Mouse (Mus musculus) liver, adult 2 months (tissue): Measurements from ENCODE around the gene Matn1. TPM values are rescaled to one million over a fixed set of nuclear protein-coding genes. Genes with fewer than 3 reads are reported as not detected.

ENCODE experiments used
- DNase-seq: peaks from one replicate; pipeline ENCODE4 v3.0.0-alpha.2; 2011; ENCODE audit warnings: low read depth, low spot score; ENCODE audit errors: extremely low read depth
- H3K27ac ChIP-seq: fragments of 200-500 bp; replicated peaks from 2 replicates; pipeline ENCODE4 v1.5.1; 2012; ENCODE audit warnings: low read depth, mild to moderate bottlenecking, control low read depth, inconsistent platforms, low read length; ENCODE audit not compliant: insufficient read depth
- H3K27me3 ChIP-seq: fragments of 200-500 bp; 2 replicates; pipeline ENCODE4 v1.6.1; 2012; ENCODE audit warnings: mild to moderate bottlenecking, moderate library complexity, low read length, inconsistent platforms; ENCODE audit not compliant: control insufficient read depth, insufficient read depth
- H3K36me3 ChIP-seq: fragments of 200-500 bp; 2 replicates; pipeline ENCODE4 v1.6.1; 2012; ENCODE audit warnings: low read length, inconsistent platforms; ENCODE audit not compliant: control insufficient read depth, insufficient read depth
- H3K4me1 ChIP-seq: fragments of 200-500 bp; 2 replicates; pipeline ENCODE4 v1.6.1; 2011; ENCODE audit warnings: low read length; ENCODE audit not compliant: control insufficient read depth, insufficient read depth
- H3K4me3 ChIP-seq: fragments of 200-500 bp; 2 replicates; pipeline ENCODE4 v1.5.1; 2011; ENCODE audit warnings: low read depth, mild to moderate bottlenecking, control low read depth, low read length, moderate library complexity; ENCODE audit not compliant: insufficient read depth
- H3K79me2 ChIP-seq: fragments of 200-500 bp; 2 replicates; pipeline ENCODE4 v1.6.1; 2012; ENCODE audit warnings: inconsistent platforms, mild to moderate bottlenecking, low read length, moderate library complexity; ENCODE audit not compliant: control insufficient read depth, insufficient read depth
- H3K9ac ChIP-seq: fragments of 200-500 bp; 2 replicates; pipeline ENCODE4 v1.6.1; 2012; ENCODE audit warnings: low read depth, mild to moderate bottlenecking, control low read depth, inconsistent platforms, low read length
- CTCF ChIP-seq: fragments of 200-500 bp; IDR thresholded peaks from 2 replicates; pipeline ENCODE4 v1.5.1; 2011; ENCODE audit warnings: low read depth, low read length, control low read depth
- POLR2A ChIP-seq: fragments of 200-500 bp; IDR thresholded peaks from 2 replicates; pipeline ENCODE4 v1.6.1; 2011; ENCODE audit warnings: low read length, control low read depth; ENCODE audit not compliant: insufficient read depth; ENCODE audit errors: extremely low read depth
- WGBS: fragments of 180-500 bp; shearing (Covaris S2); methylation state at CpG from one replicate; pipeline ENCODE4 v1.1.7; 2018; 5-methylcytosine and 5-hydroxymethylcytosine counted together
- polyA plus RNA-seq: library from polyadenylated mRNA; depleted of rRNA; stranded (reverse); fragments of >200 nt; gene quantifications from 2 replicates; pipeline ENCODE4 v1.2.3, GENCODE M21; 2012; rRNA removed
- total RNA-seq: library from RNA; depleted of rRNA; stranded (reverse); fragments of >200 nt; gene quantifications from 2 replicates; pipeline ENCODE4 v1.2.3, GENCODE M21; 2014; rRNA removed

Gene Matn1
- total RNA-seq = not detected in 2 replicates
- polyA plus RNA-seq = not detected in 2 replicates

- Histone ChIP-seq H3K27ac (no peak within 1 kb of the TSS), H3K4me1 (no peaks in the 10 kb centered on the region), H3K9ac (no peak within 1 kb of the TSS), H3K79me2 (no peaks in the 10 kb centered on the region), H3K27me3 (no peaks in the 10 kb centered on the region), H3K4me3 (no peak within 1 kb of the TSS), H3K36me3 (no peaks in the 10 kb centered on the region)
- no peak for TF ChIP-seq CTCF
- no peak for TF ChIP-seq POLR2A
- no peak for DNase-seq
- 30% methylated on average over 6 of the region's 6 CpGs for WGBS
Observed at GRCm38 (mm10) chr4:130944112-130944511, at the start of gene Matn1. Gene Matn1, plus strand, starts transcription at chr4:130944385.

- no peak for TF ChIP-seq POLR2A
- TF ChIP-seq CTCF = no peak
- no peaks in the 10 kb centered on the region for H3K36me3 ChIP-seq
- H3K27me3 ChIP-seq = no peaks in the 10 kb centered on the region
- no peak overlapping the region for H3K4me3 ChIP-seq
- no peaks in the 10 kb centered on the region for H3K4me1 ChIP-seq
- no peaks in the 10 kb centered on the region for H3K79me2 ChIP-seq
- no peak for DNase-seq
- WGBS = 88% methylated on average over 6 of the region's 6 CpGs
- no peak overlapping the region for H3K27ac ChIP-seq
- no peak overlapping the region for H3K9ac ChIP-seq
Observed at GRCm38 (mm10) chr4:130895701-130896100, 48.5 kb upstream of the Matn1 start.

GRCm38 (mm10) chr4:130896372-130896771 is 47.8 kb upstream of the Matn1 start:
- Histone ChIP-seq H3K4me3 (no peak overlapping the region), H3K79me2 (no peaks in the 10 kb centered on the region), H3K27me3 (no peaks in the 10 kb centered on the region), H3K9ac (no peak overlapping the region), H3K36me3 (no peaks in the 10 kb centered on the region), H3K4me1 (no peaks in the 10 kb centered on the region), H3K27ac (no peak overlapping the region)
- DNase-seq = no peak
- WGBS = 71% methylated on average over 2 of the region's 2 CpGs
- TF ChIP-seq CTCF = peak; percentile 28; the same call in 1 of the 2 replicates
- no peak for TF ChIP-seq POLR2A

DNA sequence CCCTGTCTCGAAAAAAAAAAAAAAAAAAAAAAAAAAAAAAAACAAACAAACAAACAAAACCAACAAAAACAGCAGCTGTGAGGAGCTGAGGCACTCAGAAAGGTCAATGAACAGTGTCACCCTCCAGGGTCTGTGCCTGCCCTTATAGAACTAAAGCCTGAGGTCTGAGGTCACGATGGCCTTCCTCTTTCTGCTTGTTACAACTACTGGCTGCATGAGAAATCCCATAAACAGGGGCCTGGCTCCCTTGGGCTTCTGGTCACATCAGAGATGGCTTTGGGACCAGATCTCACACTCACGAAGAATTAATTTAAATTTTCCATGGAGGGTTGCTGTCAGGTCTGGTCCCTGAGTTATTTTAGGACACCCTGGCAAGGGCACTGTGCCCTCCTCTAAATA is 44.8 kb upstream of the Matn1 start:
- Histone ChIP-seq H3K4me1 (no peaks in the 10 kb centered on the region), H3K79me2 (no peaks in the 10 kb centered on the region), H3K4me3 (no peak overlapping the region), H3K36me3 (no peaks in the 10 kb centered on the region), H3K27ac (no peak overlapping the region), H3K27me3 (no peaks in the 10 kb centered on the region), H3K9ac (no peak overlapping the region)
- DNase-seq = no peak
- TF ChIP-seq POLR2A (no peak), CTCF (no peak)
- WGBS = 59% methylated on average over 3 of the region's 3 CpGs

GRCm38 (mm10) chr4:130899782-130900427 is 44.3 kb upstream of the Matn1 start:
- no peaks in the 10 kb centered on the region for H3K27me3 ChIP-seq
- 73% methylated on average over 6 of the region's 6 CpGs for WGBS
- no peaks in the 10 kb centered on the region for H3K79me2 ChIP-seq
- H3K4me1 ChIP-seq = no peaks in the 10 kb centered on the region
- H3K27ac ChIP-seq = no peak overlapping the region
- DNase-seq = no peak
- no peak for TF ChIP-seq POLR2A
- no peak for TF ChIP-seq CTCF
- H3K4me3 ChIP-seq = no peak overlapping the region
- no peaks in the 10 kb centered on the region for H3K36me3 ChIP-seq
- no peak overlapping the region for H3K9ac ChIP-seq

GRCm38 (mm10) chr4:130900746-130901145 is 43.4 kb upstream of the Matn1 start:
- Histone ChIP-seq H3K9ac (no peak overlapping the region), H3K4me3 (no peak overlapping the region), H3K27ac (no peak overlapping the region), H3K4me1 (no peaks in the 10 kb centered on the region), H3K79me2 (no peaks in the 10 kb centered on the region), H3K27me3 (no peaks in the 10 kb centered on the region), H3K36me3 (no peaks in the 10 kb centered on the region)
- no peak for DNase-seq
- WGBS = 93% methylated on average over 7 of the region's 7 CpGs
- no peak for TF ChIP-seq POLR2A
- TF ChIP-seq CTCF = no peak
